Mouse (Mus musculus) olfactory bulb, adult 2 months (tissue): ENCODE data around the gene Btg2.

Source experiments
- CTCF ChIP-seq: fragments of 200-500 bp; IDR thresholded peaks from 2 replicates; pipeline ENCODE4 v1.5.1; 2012; ENCODE audit warnings: low read depth, mild to moderate bottlenecking, low read length, moderate library complexity; ENCODE audit not compliant: insufficient read depth
- POLR2A ChIP-seq: fragments of 200-500 bp; IDR thresholded peaks from 2 replicates; pipeline ENCODE4 v1.6.1; 2012; ENCODE audit warnings: mild to moderate bottlenecking, low read depth, low read length, moderate library complexity; ENCODE audit not compliant: insufficient read depth

DNA sequence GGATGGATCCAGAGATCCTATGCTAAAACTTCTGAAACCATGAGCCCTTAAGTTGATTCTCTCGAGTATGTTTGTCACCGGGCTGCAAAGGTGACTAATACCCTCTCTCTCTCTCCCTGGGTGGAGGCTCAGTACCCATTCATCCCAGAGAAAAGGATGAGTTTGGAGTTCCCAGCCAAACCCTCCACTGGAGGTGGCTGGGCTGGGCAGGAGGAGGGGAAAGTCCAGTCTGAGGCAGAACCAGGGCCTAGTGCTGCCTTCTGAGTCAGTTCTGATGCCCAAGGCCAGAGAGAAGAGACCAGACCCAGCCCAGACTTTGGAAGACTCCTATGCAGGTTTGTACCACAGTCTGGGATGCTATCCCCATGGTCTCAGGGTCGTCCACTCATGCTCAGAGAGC, 22.7 kb upstream of the Btg2 start:
- TF ChIP-seq CTCF: no peak
- TF ChIP-seq POLR2A: no peak
